Mouse (Mus musculus) myocyte (in vitro differentiated cells): ENCODE data around the gene Muc13. TPM values are rescaled to one million over a fixed set of nuclear protein-coding genes. Genes with fewer than 3 reads are reported as not detected.

ENCODE experiments used
- H3K27me3 ChIP-seq: one replicate; pipeline ENCODE4 v1.6.1; 2011; ENCODE audit not compliant: control insufficient read depth, insufficient read depth, insufficient read length
- H3K36me3 ChIP-seq: one replicate; pipeline ENCODE4 v1.6.1; 2011; ENCODE audit not compliant: control insufficient read depth, insufficient read depth
- H3K4me2 ChIP-seq: one replicate; pipeline ENCODE4 v1.6.1; 2011; ENCODE audit warnings: low read depth, control low read depth
- H3K4me3 ChIP-seq: one replicate; pipeline ENCODE4 v1.5.1; 2011; ENCODE audit warnings: mild to moderate bottlenecking, control low read depth, moderate library complexity
- H3K79me2 ChIP-seq: one replicate; pipeline ENCODE4 v1.6.1; 2011; ENCODE audit not compliant: control insufficient read depth, insufficient read depth
- H3ac ChIP-seq: one replicate; pipeline ENCODE4 v1.6.1; 2011; ENCODE audit not compliant: control insufficient read depth, insufficient read length
- CEBPB ChIP-seq: IDR thresholded peaks from 2 replicates; pipeline ENCODE4 v1.6.1; 2011; ENCODE audit warnings: mild to moderate bottlenecking, moderate library complexity; ENCODE audit not compliant: poor library complexity, insufficient read depth, severe bottlenecking
- E2F4 ChIP-seq: IDR thresholded peaks from one replicate; pipeline ENCODE4 v1.6.1; 2011; ENCODE audit warnings: mild to moderate bottlenecking, control low read depth, moderate library complexity; ENCODE audit not compliant: insufficient read depth
- MAX ChIP-seq: IDR thresholded peaks from one replicate; pipeline ENCODE4 v1.6.1; 2011; ENCODE audit warnings: low read depth, mild to moderate bottlenecking, control low read depth
- MYOD1 ChIP-seq, 3 experiments: IDR thresholded peaks; one replicate each; pipeline ENCODE4 v1.6.1; 2011; ENCODE audit warnings: control low read depth in 2 of 3, low read depth in 2 of 3, mild to moderate bottlenecking in 2 of 3, moderate library complexity in 1 of 3; ENCODE audit not compliant: insufficient read length in 2 of 3, control insufficient read depth in 1 of 3
- MYOG ChIP-seq, 3 experiments: IDR thresholded peaks; one replicate each; pipeline ENCODE4 v1.6.1; 2011; ENCODE audit warnings: control low read depth in 2 of 3, low read depth in 2 of 3, mild to moderate bottlenecking in 2 of 3; ENCODE audit not compliant: insufficient read length in 2 of 3, control insufficient read depth in 1 of 3, insufficient read depth in 1 of 3
- POLR2A ChIP-seq: IDR thresholded peaks from one replicate; pipeline ENCODE4 v1.6.1; 2011; ENCODE audit warnings: low read depth, mild to moderate bottlenecking, control low read depth, moderate library complexity; ENCODE audit not compliant: insufficient read length
- POLR2AphosphoS2 ChIP-seq: IDR thresholded peaks from one replicate; pipeline ENCODE4 v1.6.1; 2011; ENCODE audit warnings: low read depth, control low read depth; ENCODE audit not compliant: insufficient read length
- REST ChIP-seq: IDR thresholded peaks from one replicate; pipeline ENCODE4 v1.6.1; 2011; ENCODE audit warnings: mild to moderate bottlenecking, control low read depth, moderate library complexity; ENCODE audit not compliant: insufficient read depth, insufficient read length
- SRF ChIP-seq: IDR thresholded peaks from one replicate; pipeline ENCODE4 v1.6.1; 2011; ENCODE audit warnings: low read depth; ENCODE audit not compliant: control insufficient read depth, insufficient read length
- TCF12 ChIP-seq: IDR thresholded peaks from one replicate; pipeline ENCODE4 v1.6.1; 2011; ENCODE audit warnings: mild to moderate bottlenecking, control low read depth; ENCODE audit not compliant: poor library complexity, insufficient read depth, severe bottlenecking
- TCF3 ChIP-seq: IDR thresholded peaks from one replicate; pipeline ENCODE4 v1.6.1; 2011; ENCODE audit warnings: low read depth, control low read depth; ENCODE audit not compliant: insufficient read length
- USF1 ChIP-seq: IDR thresholded peaks from one replicate; pipeline ENCODE4 v1.6.1; 2011; ENCODE audit warnings: low read depth, mild to moderate bottlenecking, control low read depth, moderate library complexity
- polyA plus RNA-seq: library from polyadenylated mRNA; unstranded; fragments of >200 nt; fragmentation: generic; extraction: Trizol; gene quantifications from one replicate; pipeline ENCODE4 v1.2.1, GENCODE M21; 2012; ENCODE audit warnings: missing spikeins

Muc13 gene
- polyA plus RNA-seq, 1 experiment: 0.05 TPM

- Histone ChIP-seq H3K79me2 (no peaks in the 10 kb centered on the region), H3K27me3 (no peaks in the 10 kb centered on the region), H3ac (no peak overlapping the region), H3K36me3 (no peaks in the 10 kb centered on the region), H3K4me2 (no peak overlapping the region), H3K4me3 (no peak overlapping the region)
- TF ChIP-seq POLR2A (no peak), REST (no peak), USF1 (no peak), MYOD1 (IDR thresholded peaks at IDR 0.05; ENCODE audit: control insufficient read depth in 1 of 3, insufficient read length in 2 of 3, low read depth in 2 of 3) (no peak), CEBPB (no peak), TCF3 (no peak)
Observed at GRCm38 (mm10) chr16:33784547-33784946, 9.3 kb upstream of the Muc13 start.

- H3K27me3 ChIP-seq: no peaks in the 10 kb centered on the region
- H3K4me3 ChIP-seq: no peak overlapping the region
- TF ChIP-seq MAX: no peak
- no peak for TF ChIP-seq CEBPB
- TF ChIP-seq POLR2AphosphoS2: no peak
- TF ChIP-seq REST: no peak
- no peak for TF ChIP-seq MYOD1 (IDR thresholded peaks at IDR 0.05; ENCODE audit: control insufficient read depth in 1 of 3, insufficient read length in 2 of 3, low read depth in 2 of 3)
- no peak for TF ChIP-seq TCF3
- TF ChIP-seq TCF12: no peak
- no peak for TF ChIP-seq SRF
- TF ChIP-seq MYOG (IDR thresholded peaks at IDR 0.05; ENCODE audit: control insufficient read depth in 1 of 3, insufficient read depth in 1 of 3, insufficient read length in 2 of 3, low read depth in 2 of 3): no peak
- H3K79me2 ChIP-seq: no peaks in the 10 kb centered on the region
- no peak overlapping the region for H3ac ChIP-seq
- H3K36me3 ChIP-seq: no peaks in the 10 kb centered on the region
- no peak overlapping the region for H3K4me2 ChIP-seq
Observed at GRCm38 (mm10) chr16:33785092-33785704, 8.6 kb upstream of the Muc13 start.

GRCm38 (mm10) chr16:33786657-33787390 is 7.0 kb upstream of the Muc13 start:
- Histone ChIP-seq H3K27me3 (no peaks in the 10 kb centered on the region), H3ac (no peak overlapping the region), H3K36me3 (no peaks in the 10 kb centered on the region), H3K79me2 (no peaks in the 10 kb centered on the region), H3K4me3 (no peak overlapping the region), H3K4me2 (no peak overlapping the region)
- TF ChIP-seq POLR2AphosphoS2: no peak
- TF ChIP-seq CEBPB: no peak
- no peak for TF ChIP-seq TCF3
- no peak for TF ChIP-seq E2F4
- TF ChIP-seq REST: no peak
- TF ChIP-seq USF1: no peak
- no peak for TF ChIP-seq SRF

GRCm38 (mm10) chr16:33795106-33795505 is 1.3 kb downstream of the Muc13 start:
- no peak for TF ChIP-seq POLR2A
- no peak for TF ChIP-seq USF1
- no peak for TF ChIP-seq SRF
- TF ChIP-seq CEBPB: no peak
- no peak for TF ChIP-seq POLR2AphosphoS2
- no peak for TF ChIP-seq TCF3
- TF ChIP-seq MAX: no peak
- no peak for TF ChIP-seq TCF12
- no peak for TF ChIP-seq REST
- no peak for TF ChIP-seq MYOD1 (IDR thresholded peaks at IDR 0.05; ENCODE audit: control insufficient read depth in 1 of 3, insufficient read length in 2 of 3, low read depth in 2 of 3)
- TF ChIP-seq E2F4: no peak
- no peak for TF ChIP-seq MYOG (IDR thresholded peaks at IDR 0.05; ENCODE audit: control insufficient read depth in 1 of 3, insufficient read depth in 1 of 3, insufficient read length in 2 of 3, low read depth in 2 of 3)
- no peaks in the 10 kb centered on the region for H3K36me3 ChIP-seq

GRCm38 (mm10) chr16:33795887-33796286 is 2.0 kb downstream of the Muc13 start:
- no peaks in the 10 kb centered on the region for H3K79me2 ChIP-seq
- no peaks in the 10 kb centered on the region for H3K36me3 ChIP-seq
- TF ChIP-seq MYOD1 (IDR thresholded peaks at IDR 0.05; ENCODE audit: control insufficient read depth in 1 of 3, insufficient read length in 2 of 3, low read depth in 2 of 3) (no peak), POLR2AphosphoS2 (no peak), SRF (no peak), USF1 (no peak), MYOG (IDR thresholded peaks at IDR 0.05; ENCODE audit: control insufficient read depth in 1 of 3, insufficient read depth in 1 of 3, insufficient read length in 2 of 3, low read depth in 2 of 3) (no peak), REST (no peak), CEBPB (no peak), TCF3 (no peak), POLR2A (no peak)
- H3K4me2 ChIP-seq: no peak overlapping the region
- H3K4me3 ChIP-seq: no peak overlapping the region
- no peak overlapping the region for H3ac ChIP-seq
- no peaks in the 10 kb centered on the region for H3K27me3 ChIP-seq

More at GRCm38 (mm10) chr16:33795106-33795505, 1.3 kb downstream of the Muc13 start:
- Histone ChIP-seq H3K79me2 (no peaks in the 10 kb centered on the region), H3K4me3 (no peak overlapping the region), H3K27me3 (no peaks in the 10 kb centered on the region), H3ac (no peak overlapping the region), H3K4me2 (no peak overlapping the region)
